Mouse (Mus musculus) heart, adult 2 months (tissue): Measurements from ENCODE around the gene Ms4a6c.

Source experiments
- CTCF ChIP-seq: fragments of 200-600 bp; IDR thresholded peaks from 2 replicates; pipeline ENCODE4 v1.8.1; 2022; ENCODE audit warnings: antibody characterized with exemption, mild to moderate bottlenecking, moderate library complexity
- POLR2A ChIP-seq: fragments of 200-500 bp; IDR thresholded peaks from 2 replicates; pipeline ENCODE4 v1.6.1; 2011; ENCODE audit warnings: mild to moderate bottlenecking, low read depth, low read length, control low read depth; ENCODE audit not compliant: insufficient read depth

DNA sequence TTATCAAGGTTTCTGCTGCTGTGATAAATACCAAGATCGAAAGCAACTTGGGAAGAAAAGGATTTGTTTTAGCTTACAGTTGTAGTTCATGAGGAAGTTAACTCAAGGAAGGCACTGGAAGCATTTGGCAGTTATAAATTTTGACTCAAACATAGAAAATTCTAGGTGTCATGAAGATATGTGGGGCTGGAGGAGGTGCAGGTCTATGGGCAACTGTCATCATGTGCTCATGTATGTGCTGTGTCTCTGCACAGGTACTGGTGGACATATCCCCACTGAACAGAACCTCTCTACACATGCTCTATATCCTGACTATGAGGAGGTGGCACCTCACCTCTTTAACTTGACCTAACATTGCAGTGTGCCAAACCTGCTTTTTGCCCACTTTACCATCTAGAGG, 17.4 kb downstream of the Ms4a6c start:
- TF ChIP-seq CTCF (no peak), POLR2A (no peak)
